Mouse (Mus musculus): ENCODE measurements around the gene Gm26602.

DNA sequence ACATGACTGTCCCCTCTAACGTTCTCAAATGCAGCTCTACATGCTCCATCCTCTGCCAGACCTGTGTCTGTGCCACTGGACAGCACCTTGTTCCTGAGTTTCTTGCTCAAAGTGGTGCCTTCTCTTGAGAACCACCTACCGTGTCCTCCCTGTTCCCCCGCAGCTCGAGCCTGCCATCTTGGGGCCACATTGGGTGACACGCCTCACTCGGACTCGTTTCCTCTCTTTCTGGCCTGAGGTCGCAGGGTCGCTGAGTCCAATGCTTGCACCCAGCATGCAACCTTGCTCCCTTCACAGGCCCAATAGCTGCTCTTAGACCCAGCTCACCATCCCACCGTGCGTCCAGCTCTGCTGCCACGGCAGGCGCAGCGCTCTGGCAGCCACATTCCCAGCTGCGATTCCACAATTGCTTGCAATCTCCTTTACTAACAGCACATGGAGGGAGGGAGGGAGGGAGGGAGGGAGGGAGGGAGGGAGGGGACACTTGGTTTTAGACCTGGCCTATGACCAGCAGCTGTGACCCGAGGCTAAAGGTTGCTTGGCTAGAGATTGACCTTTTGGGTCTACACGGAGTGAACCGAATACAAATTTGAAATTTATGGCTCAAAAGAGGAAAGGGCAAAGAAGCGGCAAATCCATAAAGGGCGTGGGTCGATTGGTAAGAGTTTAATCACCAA lies 47.6 kb downstream of the Gm26602 start:
- TF ChIP-seq POLR2A (IDR thresholded peaks at IDR 0.05; ENCODE audit: insufficient read length, low read depth), result no peak
- TF ChIP-seq MAX (IDR thresholded peaks at IDR 0.05; ENCODE audit: low read depth), result no peak
- no peak for TF ChIP-seq USF1 (IDR thresholded peaks at IDR 0.05; ENCODE audit: low read depth)
- no peak for TF ChIP-seq SRF (IDR thresholded peaks at IDR 0.05; ENCODE audit: control insufficient read depth, insufficient read length, low read depth)
- TF ChIP-seq TCF3 (IDR thresholded peaks at IDR 0.05; ENCODE audit: insufficient read length, low read depth), result no peak
- TF ChIP-seq POLR2AphosphoS2 (IDR thresholded peaks at IDR 0.05; ENCODE audit: insufficient read length, low read depth), result no peak
- no peak for TF ChIP-seq TCF12 (IDR thresholded peaks at IDR 0.05; ENCODE audit: insufficient read depth, poor library complexity, severe bottlenecking)
- no peak for TF ChIP-seq E2F4 (IDR thresholded peaks at IDR 0.05; ENCODE audit: insufficient read depth)

Measured in myocyte (in vitro differentiated cells).